Mouse (Mus musculus): ENCODE data around the gene Fbrs. TPM values are rescaled to one million over a fixed set of nuclear protein-coding genes. Genes with fewer than 3 reads are reported as not detected.
"Not testable (repeated sequence)": the region's sequence is repeated elsewhere in the genome, so short reads cannot be mapped to it uniquely, and the experiment has no call there.

Gene Fbrs
- polyA plus RNA-seq, 1 experiment from 2014 or later = 11.9 TPM

- peak overlapping the region; percentile 100 for H3K4me2 ChIP-seq
- H3K27ac ChIP-seq = peak overlapping the region; percentile 93
- ATAC-seq = no peak
- no peaks in the 10 kb centered on the region for H3K9me3 ChIP-seq (replicated peaks)
- H3K27me3 ChIP-seq = no peaks in the 10 kb centered on the region
- peaks cover 32% of the 10 kb centered on the region for H3K4me1 ChIP-seq
- peak overlapping the region; percentile 99 for H3K4me3 ChIP-seq
- peak overlapping the region; percentile 97 for H3K9ac ChIP-seq
- WGBS = 7% methylated on average over 35 of the region's 48 CpGs
- H3K36me3 ChIP-seq (ENCODE audit: poor library complexity, severe bottlenecking) = peaks cover 60% of the 10 kb centered on the region
These were observed 573 bp downstream of the Fbrs start for GRCm38 (mm10) chr7:127479318-127480225.

GRCm38 (mm10) chr7:127480321-127480720, 1.3 kb downstream of the Fbrs start:
- H3K4me1 ChIP-seq = peaks cover 32% of the 10 kb centered on the region
- peak overlapping the region; percentile 100 for H3K4me2 ChIP-seq
- ATAC-seq = no peak
- H3K4me3 ChIP-seq = peak overlapping the region; percentile 99
- H3K9ac ChIP-seq = peak overlapping the region; percentile 97
- peaks cover 60% of the 10 kb centered on the region for H3K36me3 ChIP-seq (ENCODE audit: poor library complexity, severe bottlenecking)
- 71% methylated on average over 2 of the region's 2 CpGs for WGBS
- H3K9me3 ChIP-seq (replicated peaks) = no peaks in the 10 kb centered on the region
- H3K27me3 ChIP-seq = no peaks in the 10 kb centered on the region
- no peak overlapping the region for H3K27ac ChIP-seq

- no peak overlapping the region for H3K9ac ChIP-seq
- H3K9me3 ChIP-seq (replicated peaks) = no peaks in the 10 kb centered on the region
- no peak overlapping the region for H3K4me3 ChIP-seq
- WGBS = 78% methylated on average over 5 of the region's 5 CpGs
- H3K36me3 ChIP-seq (ENCODE audit: poor library complexity, severe bottlenecking) = peaks cover 92% of the 10 kb centered on the region
- peaks cover 7% of the 10 kb centered on the region for H3K4me1 ChIP-seq
- no peak for ATAC-seq
- no peak overlapping the region for H3K4me2 ChIP-seq
- H3K27ac ChIP-seq = no peak overlapping the region
- no peaks in the 10 kb centered on the region for H3K27me3 ChIP-seq
These were observed 6.4 kb downstream of the Fbrs start for GRCm38 (mm10) chr7:127485416-127485815.

- not testable (repeated sequence) for H3K4me2 ChIP-seq; ATAC-seq; H3K4me3 ChIP-seq; H3K9ac ChIP-seq; H3K9me3 ChIP-seq (replicated peaks); H3K27ac ChIP-seq; H3K27me3 ChIP-seq; H3K4me1 ChIP-seq
- WGBS = 85% methylated on average over 4 of the region's 5 CpGs
- H3K36me3 ChIP-seq (ENCODE audit: poor library complexity, severe bottlenecking) = peaks cover 91% of the 10 kb centered on the region
These were observed 9.4 kb downstream of the Fbrs start for GRCm38 (mm10) chr7:127488364-127488763.

- H3K36me3 ChIP-seq (ENCODE audit: poor library complexity, severe bottlenecking) = peaks cover 75% of the 10 kb centered on the region
- no peak for ATAC-seq
- no peaks in the 10 kb centered on the region for H3K9me3 ChIP-seq (replicated peaks)
- no peak overlapping the region for H3K4me2 ChIP-seq
- H3K27me3 ChIP-seq = no peaks in the 10 kb centered on the region
- no peaks in the 10 kb centered on the region for H3K4me1 ChIP-seq
- no peak overlapping the region for H3K9ac ChIP-seq
- H3K4me3 ChIP-seq = no peak overlapping the region
- 97% methylated on average over 7 of the region's 7 CpGs for WGBS
- no peak overlapping the region for H3K27ac ChIP-seq
These were observed 11.0 kb downstream of the Fbrs start for GRCm38 (mm10) chr7:127489982-127490381.

GRCm38 (mm10) chr7:127491846-127492245, 12.8 kb downstream of the Fbrs start:
- Histone ChIP-seq H3K36me3 (ENCODE audit: poor library complexity, severe bottlenecking) (peaks cover 56% of the 10 kb centered on the region), H3K9me3 (replicated peaks) (no peaks in the 10 kb centered on the region), H3K27ac (no peak overlapping the region), H3K27me3 (no peaks in the 10 kb centered on the region), H3K9ac (no peak overlapping the region), H3K4me3 (no peak overlapping the region), H3K4me2 (no peak overlapping the region), H3K4me1 (no peaks in the 10 kb centered on the region)
- no peak for ATAC-seq
- WGBS = 91% methylated on average over 3 of the region's 3 CpGs

GRCm38 (mm10) chr7:127494648-127495047, 15.6 kb downstream of the Fbrs start:
- Histone ChIP-seq H3K4me2 (no peak overlapping the region), H3K27me3 (no peaks in the 10 kb centered on the region), H3K9ac (no peak overlapping the region), H3K9me3 (replicated peaks) (no peaks in the 10 kb centered on the region), H3K36me3 (ENCODE audit: poor library complexity, severe bottlenecking) (peaks cover 31% of the 10 kb centered on the region), H3K4me3 (no peak overlapping the region), H3K27ac (no peak overlapping the region), H3K4me1 (no peaks in the 10 kb centered on the region)
- no peak for ATAC-seq

GRCm38 (mm10) chr7:127497382-127497781, 18.4 kb downstream of the Fbrs start:
- H3K27me3 ChIP-seq = no peaks in the 10 kb centered on the region
- H3K9ac ChIP-seq = no peak overlapping the region
- 88% methylated on average over 2 of the region's 2 CpGs for WGBS
- no peak for ATAC-seq
- no peaks in the 10 kb centered on the region for H3K9me3 ChIP-seq (replicated peaks)
- no peak overlapping the region for H3K4me2 ChIP-seq
- no peak overlapping the region for H3K4me3 ChIP-seq
- H3K36me3 ChIP-seq (ENCODE audit: poor library complexity, severe bottlenecking) = peaks cover 4% of the 10 kb centered on the region
- no peak overlapping the region for H3K27ac ChIP-seq
- H3K4me1 ChIP-seq = no peaks in the 10 kb centered on the region

GRCm38 (mm10) chr7:127498407-127498806, 19.4 kb downstream of the Fbrs start:
- no peaks in the 10 kb centered on the region for H3K9me3 ChIP-seq (replicated peaks)
- WGBS = 53% methylated on average over 3 of the region's 3 CpGs
- H3K4me3 ChIP-seq = no peak overlapping the region
- no peaks in the 10 kb centered on the region for H3K4me1 ChIP-seq
- H3K9ac ChIP-seq = no peak overlapping the region
- H3K27ac ChIP-seq = no peak overlapping the region
- no peak for ATAC-seq
- no peaks in the 10 kb centered on the region for H3K36me3 ChIP-seq (ENCODE audit: poor library complexity, severe bottlenecking)
- H3K4me2 ChIP-seq = no peak overlapping the region
- no peaks in the 10 kb centered on the region for H3K27me3 ChIP-seq

GRCm38 (mm10) chr7:127508291-127508690, 29.3 kb downstream of the Fbrs start:
- Histone ChIP-seq H3K27ac (no peak overlapping the region), H3K4me1 (peaks cover 10% of the 10 kb centered on the region), H3K4me2 (no peak overlapping the region), H3K27me3 (no peaks in the 10 kb centered on the region), H3K4me3 (no peak overlapping the region), H3K9me3 (replicated peaks) (no peaks in the 10 kb centered on the region), H3K36me3 (ENCODE audit: poor library complexity, severe bottlenecking) (no peaks in the 10 kb centered on the region), H3K9ac (no peak overlapping the region)
- no peak for ATAC-seq
- 95% methylated on average over 3 of the region's 3 CpGs for WGBS

- H3K27me3 ChIP-seq; H3K9me3 ChIP-seq (replicated peaks); ATAC-seq; H3K27ac ChIP-seq; H3K36me3 ChIP-seq (ENCODE audit: poor library complexity, severe bottlenecking); H3K9ac ChIP-seq; H3K4me3 ChIP-seq; H3K4me2 ChIP-seq: not testable (repeated sequence)
- peaks cover 19% of the 10 kb centered on the region for H3K4me1 ChIP-seq
- 84% methylated on average over 4 of the region's 4 CpGs for WGBS
These were observed 30.8 kb downstream of the Fbrs start for GRCm38 (mm10) chr7:127509830-127510229.

GRCm38 (mm10) chr7:127511241-127511640, 32.2 kb downstream of the Fbrs start:
- Histone ChIP-seq H3K9me3 (replicated peaks) (no peaks in the 10 kb centered on the region), H3K9ac (peak overlapping the region; percentile 89), H3K4me1 (peaks cover 19% of the 10 kb centered on the region), H3K36me3 (ENCODE audit: poor library complexity, severe bottlenecking) (peaks cover 17% of the 10 kb centered on the region), H3K4me3 (peak overlapping the region; percentile 79), H3K27ac (peak overlapping the region; percentile 98), H3K4me2 (peak overlapping the region; percentile 65), H3K27me3 (no peaks in the 10 kb centered on the region)
- no peak for ATAC-seq
- WGBS = 32% methylated on average over 8 of the region's 8 CpGs

All from forebrain, embryonic 13.5 days (tissue).